Comparison of ENCODE assay signal across 8 mouse cellular contexts in the genomic region with DNA sequence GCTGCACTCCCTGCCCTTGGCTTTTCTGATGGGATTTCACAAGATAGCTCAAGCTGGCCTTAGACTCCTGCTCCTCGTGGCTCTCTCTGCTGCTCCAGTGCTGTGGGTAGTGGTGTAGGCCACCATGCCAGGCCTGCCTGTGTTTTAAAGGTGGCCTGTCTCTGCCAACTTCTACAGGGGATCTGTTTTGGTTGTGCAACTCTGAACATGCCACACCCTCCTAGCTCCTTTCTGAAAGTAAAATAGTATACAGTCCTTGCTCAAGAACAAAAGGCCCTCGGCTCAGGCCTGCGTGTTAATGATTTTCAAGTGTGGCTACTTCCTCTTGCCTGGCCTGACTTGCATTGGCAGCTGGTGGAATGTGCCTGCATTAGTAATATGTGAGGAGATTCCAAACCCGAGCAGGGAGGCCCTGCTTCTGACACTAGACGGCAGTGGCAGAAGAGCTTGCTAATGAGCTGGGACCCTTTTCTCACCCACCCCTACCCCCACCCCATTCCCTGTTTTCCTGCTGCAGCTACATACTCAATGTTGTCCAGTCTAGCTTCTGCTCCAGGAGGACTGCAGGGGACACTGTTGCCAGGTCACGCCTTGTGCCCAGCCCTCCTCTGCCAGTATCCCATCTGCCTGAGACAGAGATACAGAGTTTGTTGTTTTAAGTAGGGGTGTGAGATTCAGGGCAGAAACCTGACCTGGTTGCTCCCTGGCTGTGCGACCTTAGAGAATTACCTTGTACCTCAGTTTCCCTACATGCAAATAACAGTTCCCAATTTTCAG. TPM values are rescaled to one million over a fixed set of nuclear protein-coding genes. Genes with fewer than 3 reads are reported as not detected.
DNase-seq lines count a peak whose midpoint lies in the region; ATAC-seq and TF ChIP-seq lines count a peak whose summit lies in the region.
"Had no signal": no experiment of that assay in that cellular context is flagged by ENCODE, and none has a peak within 500 bp of the region (broad histone marks: within the 10 kb centered on the region; RNA-seq: fewer than 3 reads in every experiment).

No protein-coding gene starts in this region.

- H3K4me2 ChIP-seq in heart, postnatal 0 days (ENCODE audit: low read depth, low read length): no peak overlapping the region
- H3K4me2 ChIP-seq in limb, embryonic 12.5 days: no peak overlapping the region
- no peak overlapping the region for H3K4me2 ChIP-seq in myocyte (ENCODE audit: low read depth)

- no peak overlapping the region for H3ac ChIP-seq in myocyte (ENCODE audit: control insufficient read depth, insufficient read length)

- H3K27ac ChIP-seq in brown adipose tissue, adult 24 weeks (replicated peaks; ENCODE audit: low read depth, low read length): peak overlapping the region; percentile 54
- peak overlapping the region; percentile 79 for H3K27ac ChIP-seq in heart, postnatal 0 days (ENCODE audit: low read depth)
- peak overlapping the region; percentile 73 for H3K27ac ChIP-seq in limb, embryonic 12.5 days
- no peak overlapping the region for H3K27ac ChIP-seq in thymus, adult 2 months (ENCODE audit: control insufficient read depth, insufficient read depth, low read length)

- CTCF ChIA-PET in Patski (lab: Charles Lee): interaction anchor here (1.1 to 2.6 kb wide), 7 partner anchors 10 to 99 kb away, joined by 3 to 10 read pairs (median 4); no protein-coding TSS in a partner anchor

- no peak overlapping the region for H3K4me3 ChIP-seq in brown adipose tissue, adult 24 weeks (ENCODE audit: insufficient read depth, low read depth, low read length)
- H3K4me3 ChIP-seq in heart, postnatal 0 days (ENCODE audit: low read depth, low read length): no peak overlapping the region
- no peak overlapping the region for H3K4me3 ChIP-seq in limb, embryonic 12.5 days (replicated peaks)
- H3K4me3 ChIP-seq in myocyte: no peak overlapping the region
- H3K4me3 ChIP-seq in thymus, adult 2 months (ENCODE audit: control insufficient read depth, insufficient read depth, low read length): no peak overlapping the region
- H3K4me3 ChIP-seq: erythroblast, embryonic 14.5 days had no signal

- no peak for DNase-seq in Patski (ENCODE audit: low read depth, low spot score)
- DNase-seq in heart, postnatal 0 days (ENCODE audit: low spot score): peak; percentile 17
- DNase-seq in thymus, adult 2 months: no peak
- DNase-seq in gastrocnemius, postnatal 10 days: no peak

- no peak overlapping the region for H3K9ac ChIP-seq in heart, postnatal 0 days (replicated peaks; ENCODE audit: low read depth, low read length)
- H3K9ac ChIP-seq in limb, embryonic 12.5 days (replicated peaks): no peak overlapping the region; the same call in 1 of the 2 replicates

- no peaks in the 10 kb centered on the region for H3K36me3 ChIP-seq in heart, postnatal 0 days (replicated peaks; ENCODE audit: control insufficient read depth, insufficient read depth, low read length)
- no peaks in the 10 kb centered on the region for H3K36me3 ChIP-seq in limb, embryonic 12.5 days
- H3K36me3 ChIP-seq in myocyte (ENCODE audit: control insufficient read depth, insufficient read depth): no peaks in the 10 kb centered on the region
- no peaks in the 10 kb centered on the region for H3K36me3 ChIP-seq in thymus, adult 2 months (ENCODE audit: control insufficient read depth, insufficient read depth, low read length)

- no peaks in the 10 kb centered on the region for H3K9me3 ChIP-seq in heart, postnatal 0 days (replicated peaks; ENCODE audit: control insufficient read depth, low read length)
- H3K9me3 ChIP-seq in limb, embryonic 12.5 days: no peaks in the 10 kb centered on the region

- in situ Hi-C loops in Patski (cut with MboI; ENCODE audit: low pct_unique_long_range_greater_than_20kb): no loop called here

- H3K27me3 ChIP-seq in Patski: no peaks in the 10 kb centered on the region
- no peaks in the 10 kb centered on the region for H3K27me3 ChIP-seq in heart, postnatal 0 days (ENCODE audit: control insufficient read depth, insufficient read depth, low read length)
- H3K27me3 ChIP-seq in limb, embryonic 12.5 days: no peaks in the 10 kb centered on the region
- no peaks in the 10 kb centered on the region for H3K27me3 ChIP-seq in myocyte (ENCODE audit: control insufficient read depth, insufficient read depth, insufficient read length)
- H3K27me3 ChIP-seq in thymus, adult 2 months (ENCODE audit: control insufficient read depth, insufficient read depth, low read length): no peaks in the 10 kb centered on the region

- ATAC-seq in Patski: peak; percentile 77
- no peak for ATAC-seq in heart, postnatal 0 days (ENCODE audit: insufficient read depth, low read depth)
- no peak for ATAC-seq in limb, embryonic 12.5 days (ENCODE audit: insufficient number of reproducible peaks, insufficient read depth, low FRiP score, low TSS enrichment, low read depth)

- TF ChIP-seq CTCF in Patski (IDR thresholded peaks at IDR 0.05): no peak
- TF ChIP-seq CTCF in heart, postnatal 0 days (IDR thresholded peaks at IDR 0.05; ENCODE audit: low read depth): peak; percentile 9; the same call in 1 of the 2 replicates
- no peak for TF ChIP-seq CTCF in thymus, adult 2 months (IDR thresholded peaks at IDR 0.05; ENCODE audit: borderline replicate concordance, control insufficient read depth, extremely low read depth, insufficient read depth, low read length, poor library complexity)

- H3K4me1 ChIP-seq in brown adipose tissue, adult 24 weeks (ENCODE audit: control insufficient read depth, insufficient read depth, insufficient read length, low read length): peaks cover 56% of the 10 kb centered on the region
- H3K4me1 ChIP-seq in heart, postnatal 0 days (ENCODE audit: control insufficient read depth, insufficient read depth): peaks cover 75% of the 10 kb centered on the region
- H3K4me1 ChIP-seq in limb, embryonic 12.5 days (replicated peaks): peaks cover 85% of the 10 kb centered on the region
- peaks cover 2% of the 10 kb centered on the region for H3K4me1 ChIP-seq in thymus, adult 2 months (replicated peaks; ENCODE audit: control insufficient read depth, insufficient read depth, low read length)

- TF ChIP-seq EP300 in heart, postnatal 0 days (IDR thresholded peaks at IDR 0.05; ENCODE audit: low read depth): no peak

- WGBS in heart, postnatal 0 days: 29% methylated on average over 7 of the region's 7 CpGs
- WGBS in limb, embryonic 12.5 days: 34% methylated on average over 7 of the region's 7 CpGs
- WGBS in thymus, adult 2 months: 76% methylated on average over 7 of the region's 7 CpGs

- no peaks in the 10 kb centered on the region for H3K79me2 ChIP-seq in myocyte (ENCODE audit: control insufficient read depth, insufficient read depth)

- no peak for TF ChIP-seq POLR2A in myocyte (IDR thresholded peaks at IDR 0.05; ENCODE audit: insufficient read length, low read depth)
- no peak for TF ChIP-seq POLR2A in thymus, adult 2 months (IDR thresholded peaks at IDR 0.05; ENCODE audit: control insufficient read depth, extremely low read depth, insufficient read depth, low read length, poor library complexity)

- POLR2A ChIA-PET in Patski (lab: Charles Lee): interaction anchor here (0.7 to 1.0 kb wide), 2 partner anchors 9 to 52 kb away, joined by 3 read pairs; no protein-coding TSS in a partner anchor

TF ChIP-seq in myocyte, 11 proteins besides CTCF, POLR2A, EP300 and RAD21:
- TF ChIP-seq MYOD1 (IDR thresholded peaks at IDR 0.05; ENCODE audit: control insufficient read depth in 1 of 3, insufficient read length in 2 of 3, low read depth in 2 of 3) (no peak), MYOG (IDR thresholded peaks at IDR 0.05; ENCODE audit: control insufficient read depth in 1 of 3, insufficient read depth in 1 of 3, insufficient read length in 2 of 3, low read depth in 2 of 3) (no peak), TCF3 (IDR thresholded peaks at IDR 0.05; ENCODE audit: insufficient read length, low read depth) (no peak), REST (IDR thresholded peaks at IDR 0.05; ENCODE audit: insufficient read depth, insufficient read length) (no peak), USF1 (IDR thresholded peaks at IDR 0.05; ENCODE audit: low read depth) (no peak), SRF (IDR thresholded peaks at IDR 0.05; ENCODE audit: control insufficient read depth, insufficient read length, low read depth) (no peak), CEBPB (IDR thresholded peaks at IDR 0.05; ENCODE audit: insufficient read depth, poor library complexity, severe bottlenecking) (peak; percentile 41; the same call in 1 of the 2 replicates), MAX (IDR thresholded peaks at IDR 0.05; ENCODE audit: low read depth) (no peak), TCF12 (IDR thresholded peaks at IDR 0.05; ENCODE audit: insufficient read depth, poor library complexity, severe bottlenecking) (no peak)
TF ChIP-seq in myocyte: peak in this region for 1.

RNA-seq across cellular contexts. Expression of gene Mrps23, which starts 52.6 kb away (rescaled TPM):
- polyA plus RNA-seq in Patski (2021) (105 TPM), myocyte (2012; fragmentation: generic; extraction: Trizol) (319 TPM)
- 150 and 192 TPM in 2 replicates for polyA plus RNA-seq in brown adipose tissue, adult 24 weeks (2012; ENCODE audit: insufficient read depth, insufficient read length, missing spikeins)
- total RNA-seq in heart, postnatal 0 days (2014; rRNA removed; ENCODE audit: low replicate concordance): 77.6 and 240 TPM in 2 replicates
- polyA plus RNA-seq in heart, postnatal 0 days (2015; fragmentation: Nextera tagmentation; extraction: Ambion mirVana): 156 TPM in 2 replicates
- polyA plus RNA-seq in limb, embryonic 12.5 days (2016; fragmentation: Nextera tagmentation; extraction: Ambion mirVana): 53.2 and 59.5 TPM in 2 replicates
- polyA plus RNA-seq in thymus, adult 2 months (2012; rRNA removed): 41.6 and 47.6 TPM in 2 replicates
- 100 to 1,000 TPM; 121 to 133 TPM for total RNA-seq in gastrocnemius, postnatal 10 days (2021)

RNA-seq across cellular contexts. Expression of gene Cuedc1, which starts 53.7 kb away (rescaled TPM):
- polyA plus RNA-seq in Patski (2021) (42.0 TPM), myocyte (2012; fragmentation: generic; extraction: Trizol) (40.8 TPM)
- 7.3 and 15.9 TPM in 2 replicates for polyA plus RNA-seq in brown adipose tissue, adult 24 weeks (2012; ENCODE audit: insufficient read depth, insufficient read length, missing spikeins)
- 15.1 and 19.2 TPM in 2 replicates for total RNA-seq in heart, postnatal 0 days (2014; rRNA removed; ENCODE audit: low replicate concordance)
- 17.0 and 17.5 TPM in 2 replicates for polyA plus RNA-seq in heart, postnatal 0 days (2015; fragmentation: Nextera tagmentation; extraction: Ambion mirVana)
- 32.1 and 37.3 TPM in 2 replicates for polyA plus RNA-seq in limb, embryonic 12.5 days (2016; fragmentation: Nextera tagmentation; extraction: Ambion mirVana)
- polyA plus RNA-seq in thymus, adult 2 months (2012; rRNA removed): 13.8 and 15.5 TPM in 2 replicates
- total RNA-seq in gastrocnemius, postnatal 10 days (2021): 10 to 100 TPM; 50.5 to 60.6 TPM
